Mouse (Mus musculus) heart, embryonic 14.5 days (tissue): ENCODE data around the gene Trp53tg5. TPM values are rescaled to one million over a fixed set of nuclear protein-coding genes. Genes with fewer than 3 reads are reported as not detected.

Experiments
- ATAC-seq: fragments of 200-750 bp; cut with Nextera tagmentation; 2 replicates; pipeline ENCODE4 v1.8.0; 2017; ENCODE audit warnings: low read depth, moderate TSS enrichment; ENCODE audit not compliant: insufficient number of reproducible peaks, insufficient read depth, low FRiP score
- H3K27ac ChIP-seq, 2 experiments: fragments of 200-500 bp in 1 of 2; fragments of 300-500 bp in 1 of 2; sonication (generic) in 1 of 2; replicated peaks in 1 of 2; 2 replicates each; pipeline ENCODE4 v1.5.1; 2012 to 2014; ENCODE audit warnings: low read depth in 2 of 2, low read length in 2 of 2, control low read depth in 1 of 2, mild to moderate bottlenecking in 1 of 2, mixed read lengths in 1 of 2; ENCODE audit not compliant: control insufficient read depth in 1 of 2, insufficient read depth in 1 of 2
- H3K27me3 ChIP-seq: fragments of 300-500 bp; sonication (generic); 2 replicates; pipeline ENCODE4 v1.6.1; 2014; ENCODE audit warnings: mild to moderate bottlenecking, low read length, control low read depth; ENCODE audit not compliant: control insufficient read depth, insufficient read depth
- H3K36me3 ChIP-seq: fragments of 300-500 bp; sonication (generic); 2 replicates; pipeline ENCODE4 v1.6.1; 2014; ENCODE audit warnings: mild to moderate bottlenecking, control low read depth, low read length, mixed read lengths; ENCODE audit not compliant: control insufficient read depth, insufficient read depth
- H3K4me1 ChIP-seq, 2 experiments: fragments of 200-500 bp in 1 of 2; fragments of 300-500 bp in 1 of 2; sonication (generic) in 1 of 2; 2 replicates each; pipeline ENCODE4 v1.6.1; 2012 to 2014; ENCODE audit warnings: low read length in 2 of 2, control low read depth in 1 of 2, mixed read lengths in 1 of 2; ENCODE audit not compliant: control insufficient read depth in 2 of 2, insufficient read depth in 2 of 2
- H3K4me2 ChIP-seq: fragments of 300-500 bp; sonication (generic); 2 replicates; pipeline ENCODE4 v1.6.1; 2014; ENCODE audit warnings: mild to moderate bottlenecking, low read length
- H3K4me3 ChIP-seq, 2 experiments: fragments of 200-500 bp in 1 of 2; fragments of 300-500 bp in 1 of 2; sonication (generic) in 1 of 2; 2 replicates each; pipeline ENCODE4 v1.5.1; 2012 to 2014; ENCODE audit warnings: low read length in 2 of 2, mild to moderate bottlenecking in 2 of 2, control low read depth in 1 of 2, low read depth in 1 of 2, moderate library complexity in 1 of 2; ENCODE audit not compliant: control insufficient read depth in 1 of 2, insufficient read depth in 1 of 2
- H3K9ac ChIP-seq: fragments of 300-500 bp; sonication (generic); 2 replicates; pipeline ENCODE4 v1.6.1; 2014; ENCODE audit warnings: mild to moderate bottlenecking, low read length
- H3K9me3 ChIP-seq: fragments of 300-500 bp; sonication (generic); 2 replicates; pipeline ENCODE4 v1.6.1; 2016; ENCODE audit warnings: low read length, control low read depth; ENCODE audit not compliant: control insufficient read depth
- WGBS: fragments of 180-500 bp; shearing (Covaris S2); extraction: QIAGEN DNeasy Blood & Tissue Kit; methylation state at CpG from one replicate; pipeline ENCODE4 v1.1.7; 2014; 5-methylcytosine and 5-hydroxymethylcytosine counted together
- polyA plus RNA-seq: library from polyadenylated mRNA; unstranded; fragments of >200 nt; fragmentation: Nextera tagmentation; extraction: Ambion mirVana; gene quantifications from 2 replicates; pipeline ENCODE4 v1.2.1, GENCODE M21; 2014

The Trp53tg5 gene
- polyA plus RNA-seq, 1 experiment from 2014 or later: not detected

DNA sequence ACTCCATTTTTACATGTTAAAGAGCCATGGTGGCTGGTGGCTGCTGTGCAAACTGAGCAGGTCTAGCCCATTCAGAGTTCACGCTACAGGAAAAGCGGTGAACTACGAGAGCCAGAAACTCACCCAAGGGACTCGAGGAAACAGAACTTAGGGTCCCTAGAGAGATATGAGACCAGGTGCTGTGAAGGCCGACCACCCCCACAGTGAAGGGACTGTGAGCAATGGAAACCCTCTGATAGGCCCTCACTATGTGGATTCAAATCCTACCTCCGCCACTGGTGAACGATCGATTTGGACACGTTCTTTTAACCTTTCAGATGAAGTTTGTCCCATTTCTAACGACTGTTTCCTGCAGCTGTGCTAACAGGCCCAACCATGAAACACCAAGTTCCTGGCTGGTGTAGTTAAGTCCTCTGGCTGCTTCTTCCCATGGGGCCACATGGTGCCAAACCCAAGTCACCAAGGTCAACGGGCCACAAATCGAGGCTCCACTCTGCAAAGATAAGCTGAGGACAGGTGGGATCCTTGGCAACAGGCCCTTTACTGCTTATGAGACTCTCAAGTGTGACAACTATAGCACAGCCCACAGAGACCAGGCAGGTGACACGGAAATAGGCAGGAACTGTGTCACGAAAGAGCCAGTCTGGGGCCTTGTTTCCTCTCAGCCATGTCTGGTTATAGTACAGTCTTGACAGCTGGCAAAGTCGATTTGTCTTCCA lies 50.7 kb downstream of the Trp53tg5 start:
- Histone ChIP-seq H3K36me3 (peaks cover 37% of the 10 kb centered on the region), H3K27ac (no peak overlapping the region), H3K4me1 (peaks cover 0 to 6% of the 10 kb centered on the region in 2 experiments; a peak in 2 of 4 replicates), H3K4me3 (no peak overlapping the region), H3K9ac (no peak overlapping the region), H3K27me3 (no peaks in the 10 kb centered on the region), H3K9me3 (no peaks in the 10 kb centered on the region), H3K4me2 (no peak overlapping the region)
- 75% methylated on average over 15 of the region's 15 CpGs for WGBS
- no peak for ATAC-seq

DNA sequence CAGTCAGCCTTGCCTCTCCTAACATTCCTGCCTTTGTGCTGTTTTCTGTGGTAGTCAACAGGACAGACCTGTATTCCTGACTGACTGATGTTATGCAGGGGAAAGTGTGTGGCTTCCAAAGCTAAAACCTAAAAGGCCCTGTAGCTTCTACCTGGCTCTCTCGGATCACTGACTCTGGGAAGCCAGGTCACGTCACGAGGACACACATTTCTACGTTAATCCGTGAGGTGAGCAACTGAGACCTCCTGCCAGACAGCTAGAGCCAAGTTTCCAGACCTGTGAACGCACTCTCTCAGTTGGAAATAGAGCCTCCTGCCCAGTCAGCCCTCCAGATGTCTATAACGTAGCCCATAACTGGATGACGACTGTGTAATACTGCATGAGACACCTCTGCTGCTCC lies 51.5 kb downstream of the Trp53tg5 start:
- Histone ChIP-seq H3K4me3 (no peak overlapping the region), H3K4me2 (no peak overlapping the region), H3K9me3 (no peaks in the 10 kb centered on the region), H3K9ac (no peak overlapping the region), H3K36me3 (peaks cover 30% of the 10 kb centered on the region; the same call in 1 of the 2 replicates), H3K27me3 (no peaks in the 10 kb centered on the region), H3K4me1 (peaks cover 0 to 6% of the 10 kb centered on the region in 2 experiments; a peak in 2 of 4 replicates), H3K27ac (no peak overlapping the region)
- no peak for ATAC-seq
- WGBS: 84% methylated on average over 8 of the region's 8 CpGs

DNA sequence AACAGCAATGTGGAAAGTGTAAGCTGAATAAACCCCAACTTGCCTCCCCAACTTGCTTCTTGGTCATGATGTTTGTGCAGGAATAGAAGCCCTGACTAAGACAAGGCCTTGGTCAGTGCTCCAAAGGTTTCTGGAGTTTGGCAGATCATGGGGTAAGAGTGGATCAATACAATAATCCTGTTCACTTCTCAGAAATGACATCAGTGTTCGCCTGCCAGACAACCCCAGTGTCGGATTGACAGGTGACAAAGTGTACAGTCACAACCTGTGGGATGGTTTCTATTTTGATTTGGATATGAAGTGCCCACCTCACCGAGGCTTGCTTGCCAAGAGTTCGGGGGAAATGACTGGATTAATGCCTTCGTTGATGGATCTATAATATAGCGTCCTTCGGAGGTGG lies 52.2 kb downstream of the Trp53tg5 start:
- Histone ChIP-seq H3K9me3 (no peaks in the 10 kb centered on the region), H3K27me3 (no peaks in the 10 kb centered on the region), H3K36me3 (peaks cover 24% of the 10 kb centered on the region; the same call in 1 of the 2 replicates), H3K4me1 (peaks cover 0 to 6% of the 10 kb centered on the region in 2 experiments; a peak in 2 of 4 replicates), H3K27ac (no peak overlapping the region), H3K4me2 (no peak overlapping the region), H3K9ac (no peak overlapping the region), H3K4me3 (no peak overlapping the region)
- WGBS: 83% methylated on average over 7 of the region's 7 CpGs
- ATAC-seq: no peak

Other genes starting within 250 kb of the Trp53tg5 start
- not detected in 2 replicates for gene Svs2, start 235.3 kb downstream of the Trp53tg5 start, polyA plus RNA-seq
- gene Svs3b, start 217.1 kb downstream of the Trp53tg5 start, polyA plus RNA-seq: not detected in 2 replicates
- gene Svs4, start 195.3 kb downstream of the Trp53tg5 start, polyA plus RNA-seq: not detected in 2 replicates
- not detected in 2 replicates for gene Svs3a, start 184.5 kb downstream of the Trp53tg5 start, polyA plus RNA-seq
- not detected in 2 replicates for gene Svs6, start 157.0 kb downstream of the Trp53tg5 start, polyA plus RNA-seq
- gene Svs5, start 141.0 kb downstream of the Trp53tg5 start, polyA plus RNA-seq: not detected in 2 replicates
- 0.63 and 1.3 TPM in 2 replicates for gene Slpi, start 84.6 kb downstream of the Trp53tg5 start, polyA plus RNA-seq
- gene Rbpjl, start 70.6 kb downstream of the Trp53tg5 start, polyA plus RNA-seq: 0.05 and 0.08 TPM in 2 replicates
- 0.97 and 1.4 TPM in 2 replicates for gene Matn4, start 68.6 kb downstream of the Trp53tg5 start, polyA plus RNA-seq
- 33.5 and 40.1 TPM in 2 replicates for gene Sdc4, start 29.8 kb downstream of the Trp53tg5 start, polyA plus RNA-seq
- gene Sys1, start 16.8 kb downstream of the Trp53tg5 start, polyA plus RNA-seq: 45.7 and 47.6 TPM in 2 replicates
- gene Gm20458, start 12.8 kb downstream of the Trp53tg5 start, polyA plus RNA-seq: 8.0 and 16.3 TPM in 2 replicates
- 13.1 and 21.3 TPM in 2 replicates for gene Dbndd2, start 12.4 kb upstream of the Trp53tg5 start, polyA plus RNA-seq
- gene Pigt, start 23.8 kb upstream of the Trp53tg5 start, polyA plus RNA-seq: 58.8 and 64.3 TPM in 2 replicates
- 1.3 and 6.2 TPM in 2 replicates for gene Wfdc2, start 88.7 kb upstream of the Trp53tg5 start, polyA plus RNA-seq
- not detected in 2 replicates for gene Spint3, start 99.7 kb upstream of the Trp53tg5 start, polyA plus RNA-seq
- 0.35 and 0.43 TPM in 2 replicates for gene Wfdc6a, start 111.7 kb upstream of the Trp53tg5 start, polyA plus RNA-seq
- not detected in 2 replicates for gene Eppin, start 119.9 kb upstream of the Trp53tg5 start, polyA plus RNA-seq
- gene Wfdc6b, start 139.8 kb upstream of the Trp53tg5 start, polyA plus RNA-seq: not detected in 2 replicates
- not detected in 2 replicates for gene Wfdc8, start 139.9 kb upstream of the Trp53tg5 start, polyA plus RNA-seq
- gene Wfdc16, start 165.1 kb upstream of the Trp53tg5 start, polyA plus RNA-seq: not detected in 2 replicates
- not detected in 2 replicates for gene Wfdc10, start 182.3 kb upstream of the Trp53tg5 start, polyA plus RNA-seq
- gene Wfdc9, start 182.9 kb upstream of the Trp53tg5 start, polyA plus RNA-seq: not detected in 2 replicates
- not detected in 2 replicates for gene Wfdc11, start 200.4 kb upstream of the Trp53tg5 start, polyA plus RNA-seq
- gene Wfdc13, start 211.4 kb upstream of the Trp53tg5 start, polyA plus RNA-seq: 0.19 TPM in 1 of 2 replicates, not detected in the other
- gene Spint4, start 224.8 kb upstream of the Trp53tg5 start, polyA plus RNA-seq: not detected in 2 replicates
- not detected in 2 replicates for gene Spint5, start 241.6 kb upstream of the Trp53tg5 start, polyA plus RNA-seq